Mouse (Mus musculus): ENCODE results near the gene Cmc2.

The Cmc2 gene

GRCm38 (mm10) chr8:116905252-116905651 lies 16.0 kb downstream of the Cmc2 start:
- no peak for DNase-seq

- no peak for DNase-seq
Observed at GRCm38 (mm10) chr8:116904736-116905135, 16.5 kb downstream of the Cmc2 start.

GRCm38 (mm10) chr8:116895521-116895920 lies 25.7 kb downstream of the Cmc2 start:
- no peak for DNase-seq

- DNase-seq, result no peak
Observed at GRCm38 (mm10) chr8:116893938-116894337, 27.3 kb downstream of the Cmc2 start.

- no peak for DNase-seq
Observed at GRCm38 (mm10) chr8:116892636-116893035, 28.6 kb downstream of the Cmc2 start.

- DNase-seq, result no peak
Observed at GRCm38 (mm10) chr8:116892130-116892529, 29.1 kb downstream of the Cmc2 start.

GRCm38 (mm10) chr8:116891446-116891845 lies 29.8 kb downstream of the Cmc2 start:
- no peak for DNase-seq

GRCm38 (mm10) chr8:116887813-116888212 lies 33.4 kb downstream of the Cmc2 start:
- DNase-seq, result no peak

- no peak for DNase-seq
Observed at GRCm38 (mm10) chr8:116881396-116881795, 39.9 kb downstream of the Cmc2 start.

- DNase-seq, result no peak
Observed at GRCm38 (mm10) chr8:116875798-116876450, 45.3 kb downstream of the Cmc2 start.

- DNase-seq, result no peak
Observed at GRCm38 (mm10) chr8:116873986-116874385, 47.3 kb downstream of the Cmc2 start.

GRCm38 (mm10) chr8:116873586-116873985 lies 47.7 kb downstream of the Cmc2 start:
- no peak for DNase-seq

- no peak for DNase-seq
Observed at GRCm38 (mm10) chr8:116872761-116873342, 48.4 kb downstream of the Cmc2 start.

GRCm38 (mm10) chr8:116868699-116869098 lies 52.6 kb downstream of the Cmc2 start:
- peak in 1 of 2 experiments; percentile 15 for DNase-seq

GRCm38 (mm10) chr8:116867321-116867720 lies 53.9 kb downstream of the Cmc2 start:
- DNase-seq, result peak in 1 of 2 experiments; percentile 4

GRCm38 (mm10) chr8:116866118-116866903 lies 54.9 kb downstream of the Cmc2 start:
- DNase-seq, result peak in 1 of 2 experiments; percentile 9

- no peak for DNase-seq
Observed at GRCm38 (mm10) chr8:116864514-116864913, 56.7 kb downstream of the Cmc2 start.

- no peak for DNase-seq
Observed at GRCm38 (mm10) chr8:116864022-116864387, 57.2 kb downstream of the Cmc2 start.

GRCm38 (mm10) chr8:116863357-116864021 lies 57.8 kb downstream of the Cmc2 start:
- peak; percentile 20 to 28 for DNase-seq

- DNase-seq, result no peak
Observed at GRCm38 (mm10) chr8:116862191-116862590, 59.1 kb downstream of the Cmc2 start.

- DNase-seq, result no peak
Observed at GRCm38 (mm10) chr8:116852042-116852441, 69.2 kb downstream of the Cmc2 start.

GRCm38 (mm10) chr8:116848042-116848441 lies 73.2 kb downstream of the Cmc2 start:
- no peak for DNase-seq

- no peak for DNase-seq
Observed at GRCm38 (mm10) chr8:116842678-116843077, 78.6 kb downstream of the Cmc2 start.
